Mouse (Mus musculus): ENCODE data around the gene Rfc5. TPM values are rescaled to one million over a fixed set of nuclear protein-coding genes. Genes with fewer than 3 reads are reported as not detected.
"Not testable (repeated sequence)": the region's sequence is repeated elsewhere in the genome, so short reads cannot be mapped to it uniquely, and the experiment has no call there.

The Rfc5 gene
- polyA plus RNA-seq, 1 experiment from 2014 or later, result 64.3 TPM

DNA sequence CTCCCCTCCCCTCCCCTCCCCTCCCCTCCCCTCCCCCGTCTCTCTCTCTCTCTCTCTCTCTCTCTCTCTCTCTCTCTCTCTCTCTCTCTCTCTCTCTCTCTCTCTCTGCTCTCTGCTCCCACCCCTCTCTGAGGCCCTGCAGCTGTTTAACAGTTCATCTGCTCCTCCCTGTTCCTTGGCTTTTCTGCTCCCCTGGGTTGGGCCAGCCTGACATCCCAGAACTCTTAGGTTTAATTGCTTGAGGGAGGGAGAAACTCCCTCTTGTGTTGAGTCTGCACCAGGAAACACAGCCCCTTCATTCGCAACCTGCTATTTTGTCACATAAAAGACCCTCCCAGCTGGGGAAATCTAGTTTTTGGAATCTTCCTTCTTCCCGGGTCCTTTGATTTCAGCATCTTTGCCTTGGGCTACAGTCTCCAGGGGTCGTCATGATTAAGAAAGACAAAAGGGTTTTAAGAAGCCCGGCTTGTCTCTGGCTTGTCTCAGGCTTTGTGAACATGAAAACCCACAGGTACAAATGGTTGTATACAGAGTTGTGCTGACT lies 9.2 kb upstream of the Rfc5 start:
- no peak overlapping the region for H3K27ac ChIP-seq (replicated peaks)
- ATAC-seq (ENCODE audit: extremely low read depth, insufficient number of reproducible peaks, low FRiP score, low TSS enrichment), result no peak
- WGBS, result 51% methylated on average over 4 of the region's 5 CpGs
- no peaks in the 10 kb centered on the region for H3K27me3 ChIP-seq (replicated peaks)
- H3K9me3 ChIP-seq, result peaks cover 4% of the 10 kb centered on the region; the same call in 1 of the 2 replicates
- H3K4me3 ChIP-seq, result no peak overlapping the region
- no peaks in the 10 kb centered on the region for H3K4me1 ChIP-seq
- no peaks in the 10 kb centered on the region for H3K36me3 ChIP-seq
- H3K4me2 ChIP-seq, result no peak overlapping the region
- H3K9ac ChIP-seq, result no peak overlapping the region

DNA sequence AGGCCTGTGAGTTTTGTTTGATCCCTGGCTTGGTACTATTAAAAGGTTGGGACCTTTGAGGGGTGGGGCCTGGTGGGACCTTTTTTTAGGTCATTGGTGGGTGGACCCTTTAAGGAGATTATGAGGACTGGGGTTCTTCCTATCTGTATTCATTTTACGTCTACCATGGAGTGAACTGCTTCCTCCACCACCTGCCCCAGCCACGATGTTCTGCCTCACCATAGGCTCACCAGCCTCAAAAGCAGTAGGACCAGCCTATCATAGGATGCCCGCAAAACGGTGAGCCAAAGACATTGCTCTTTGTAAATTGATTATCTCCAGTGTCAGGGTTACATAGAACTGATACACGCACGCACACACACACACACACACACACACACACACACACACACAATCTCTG lies 8.5 kb upstream of the Rfc5 start:
- Histone ChIP-seq H3K4me1 (no peaks in the 10 kb centered on the region), H3K27me3 (replicated peaks) (no peaks in the 10 kb centered on the region), H3K4me3 (no peak overlapping the region), H3K4me2 (no peak overlapping the region), H3K36me3 (no peaks in the 10 kb centered on the region), H3K9ac (no peak overlapping the region), H3K9me3 (peaks cover 8% of the 10 kb centered on the region; the same call in 1 of the 2 replicates), H3K27ac (replicated peaks) (no peak overlapping the region)
- ATAC-seq (ENCODE audit: extremely low read depth, insufficient number of reproducible peaks, low FRiP score, low TSS enrichment), result no peak
- WGBS, result 73% methylated on average over 6 of the region's 6 CpGs

DNA sequence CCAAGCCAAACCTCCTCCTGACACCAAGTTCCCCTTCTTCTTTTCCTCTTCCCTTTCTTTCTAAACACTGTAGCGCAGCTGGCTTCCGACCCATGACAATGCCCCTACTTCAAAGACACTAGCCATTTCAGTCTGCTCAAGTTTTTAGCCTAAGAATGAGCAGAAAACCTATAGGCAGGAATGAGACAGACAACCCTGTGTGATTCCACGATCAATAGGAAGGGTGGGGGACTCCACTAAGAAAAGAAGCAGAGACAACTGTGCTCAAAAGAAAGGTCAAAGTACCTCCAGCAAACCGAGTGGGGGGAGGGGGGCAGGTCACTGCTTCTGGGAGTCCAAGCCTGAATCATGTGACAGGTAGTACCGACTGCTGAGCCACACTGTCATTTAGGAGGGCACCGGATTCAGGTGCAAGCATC lies 7.8 kb upstream of the Rfc5 start:
- 66% methylated on average over 6 of the region's 6 CpGs for whole genome bisulfite sequencing
- H3K4me3 ChIP-seq, result no peak overlapping the region
- ATAC-seq (ENCODE audit: extremely low read depth, insufficient number of reproducible peaks, low FRiP score, low TSS enrichment), result no peak
- no peak overlapping the region for H3K27ac ChIP-seq (replicated peaks)
- no peaks in the 10 kb centered on the region for H3K27me3 ChIP-seq (replicated peaks)
- H3K9ac ChIP-seq, result no peak overlapping the region
- peaks cover 14% of the 10 kb centered on the region for H3K9me3 ChIP-seq
- no peaks in the 10 kb centered on the region for H3K36me3 ChIP-seq
- H3K4me2 ChIP-seq, result no peak overlapping the region
- H3K4me1 ChIP-seq, result no peaks in the 10 kb centered on the region

DNA sequence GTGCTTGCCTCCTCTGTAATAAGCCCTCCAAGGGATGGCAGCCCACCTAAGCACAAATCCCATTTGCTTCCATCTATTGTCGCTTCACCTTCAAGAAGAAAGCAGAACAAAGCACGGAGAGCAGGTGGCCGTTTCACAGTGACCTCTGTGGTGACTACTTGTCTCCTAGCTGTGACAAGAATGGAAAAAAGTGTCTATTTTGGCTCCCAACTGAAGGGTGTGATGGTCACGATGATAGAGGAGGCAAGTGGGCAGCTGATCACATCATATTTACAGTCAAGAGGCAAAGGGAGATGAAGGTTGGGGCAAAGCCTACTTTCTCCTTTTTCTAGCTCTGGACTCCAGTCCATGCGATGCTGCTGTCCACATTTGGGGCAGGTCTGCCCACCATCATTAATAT lies 7.0 kb upstream of the Rfc5 start:
- ATAC-seq (ENCODE audit: extremely low read depth, insufficient number of reproducible peaks, low FRiP score, low TSS enrichment), result no peak

DNA sequence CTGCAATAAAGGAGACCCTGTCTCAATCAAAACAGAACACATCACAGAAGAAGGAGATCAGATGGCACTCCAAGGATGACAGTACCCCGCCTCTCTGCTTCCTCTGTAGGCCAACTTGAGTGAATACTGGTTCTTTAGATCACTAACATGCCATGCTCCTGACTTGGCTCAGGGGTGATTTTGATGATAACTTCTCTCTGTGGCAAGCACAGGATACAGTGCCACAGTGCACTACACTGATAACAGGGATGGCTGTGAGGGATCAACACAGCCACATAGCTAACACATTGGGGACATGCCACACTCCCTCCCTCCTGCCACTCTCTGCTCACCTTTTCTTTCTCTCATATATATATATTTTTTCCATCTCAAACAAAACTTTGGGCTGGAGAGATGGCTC lies 2.0 kb upstream of the Rfc5 start:
- no peak overlapping the region for H3K4me3 ChIP-seq
- peaks cover 16% of the 10 kb centered on the region for H3K4me1 ChIP-seq
- H3K4me2 ChIP-seq, result no peak overlapping the region
- no peak for ATAC-seq (ENCODE audit: extremely low read depth, insufficient number of reproducible peaks, low FRiP score, low TSS enrichment)
- peaks cover 9% of the 10 kb centered on the region for H3K36me3 ChIP-seq
- 72% methylated on average over 1 of the region's 1 CpGs for WGBS
- no peaks in the 10 kb centered on the region for H3K27me3 ChIP-seq (replicated peaks)
- H3K9me3 ChIP-seq, result peaks cover 16% of the 10 kb centered on the region
- no peak overlapping the region for H3K9ac ChIP-seq
- H3K27ac ChIP-seq (replicated peaks), result no peak overlapping the region

More for the DNA sequence above, 7.0 kb upstream of the Rfc5 start:
- H3K27ac ChIP-seq (replicated peaks), result no peak overlapping the region
- H3K4me3 ChIP-seq, result no peak overlapping the region
- peaks cover 16% of the 10 kb centered on the region for H3K9me3 ChIP-seq
- no peak overlapping the region for H3K9ac ChIP-seq
- H3K4me1 ChIP-seq, result no peaks in the 10 kb centered on the region
- no peak overlapping the region for H3K4me2 ChIP-seq
- H3K27me3 ChIP-seq (replicated peaks), result no peaks in the 10 kb centered on the region
- WGBS, result 72% methylated on average over 5 of the region's 5 CpGs
- no peaks in the 10 kb centered on the region for H3K36me3 ChIP-seq

DNA sequence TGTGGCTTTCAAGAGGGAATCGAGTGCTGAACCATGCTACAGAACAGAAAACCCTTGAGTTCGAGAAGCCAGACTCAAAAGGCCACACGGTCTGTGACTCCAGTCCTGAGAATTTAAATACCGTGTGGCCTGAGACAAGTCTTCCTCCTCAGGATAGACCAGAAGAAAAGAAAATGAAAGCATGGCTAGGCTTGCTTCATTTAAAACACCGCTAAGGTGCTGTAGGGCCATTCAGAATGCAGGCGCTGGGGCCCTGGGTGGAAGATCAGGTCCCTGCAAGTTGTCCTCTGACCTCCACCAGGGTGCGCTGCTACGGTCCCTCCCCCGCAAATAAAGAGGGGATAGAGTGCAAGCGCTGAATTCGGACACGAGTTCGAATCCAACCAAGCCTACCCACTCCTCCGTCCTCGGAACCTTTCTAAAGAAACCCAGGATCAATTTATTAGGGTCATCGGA lies 523 bp downstream of the Rfc5 start:
- H3K4me2 ChIP-seq, result peak overlapping the region; percentile 88
- H3K27me3 ChIP-seq (replicated peaks), result no peaks in the 10 kb centered on the region
- ATAC-seq (ENCODE audit: extremely low read depth, insufficient number of reproducible peaks, low FRiP score, low TSS enrichment), result peak; percentile 33; the same call in 1 of the 2 replicates
- peaks cover 35% of the 10 kb centered on the region for H3K36me3 ChIP-seq
- peaks cover 16% of the 10 kb centered on the region for H3K4me1 ChIP-seq
- H3K27ac ChIP-seq (replicated peaks), result peak overlapping the region; percentile 60; the same call in 1 of the 2 replicates
- H3K9me3 ChIP-seq, result peaks cover 15% of the 10 kb centered on the region
- H3K9ac ChIP-seq, result peak overlapping the region; percentile 91
- WGBS, result 12% methylated on average over 16 of the region's 16 CpGs
- peak overlapping the region; percentile 84 for H3K4me3 ChIP-seq

DNA sequence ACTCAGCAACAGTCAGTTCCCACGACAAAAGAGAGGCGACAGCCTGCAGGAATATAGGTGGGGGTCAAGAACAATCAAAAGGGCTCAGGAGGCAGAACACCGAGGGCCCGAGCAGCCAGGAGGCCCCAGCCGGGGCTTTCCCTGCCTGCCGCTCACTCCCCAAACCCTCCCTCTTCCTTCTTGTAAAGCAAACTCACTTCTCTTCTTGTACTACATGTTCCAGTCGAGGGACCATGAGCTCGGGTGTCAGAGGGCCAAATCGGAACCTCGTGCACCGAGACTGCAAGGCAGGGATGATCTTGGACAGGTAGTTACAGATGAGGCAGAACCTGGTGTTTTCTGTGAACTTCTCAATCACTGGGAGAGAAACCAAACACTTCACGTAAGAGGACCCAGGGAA lies 5.6 kb downstream of the Rfc5 start:
- Histone ChIP-seq H3K9ac (no peak overlapping the region), H3K27me3 (replicated peaks) (no peaks in the 10 kb centered on the region), H3K4me3 (no peak overlapping the region), H3K9me3 (no peaks in the 10 kb centered on the region), H3K4me2 (no peak overlapping the region), H3K36me3 (peaks cover 86% of the 10 kb centered on the region), H3K27ac (replicated peaks) (no peak overlapping the region), H3K4me1 (peaks cover 35% of the 10 kb centered on the region)
- ATAC-seq (ENCODE audit: extremely low read depth, insufficient number of reproducible peaks, low FRiP score, low TSS enrichment), result no peak
- 75% methylated on average over 12 of the region's 12 CpGs for WGBS

DNA sequence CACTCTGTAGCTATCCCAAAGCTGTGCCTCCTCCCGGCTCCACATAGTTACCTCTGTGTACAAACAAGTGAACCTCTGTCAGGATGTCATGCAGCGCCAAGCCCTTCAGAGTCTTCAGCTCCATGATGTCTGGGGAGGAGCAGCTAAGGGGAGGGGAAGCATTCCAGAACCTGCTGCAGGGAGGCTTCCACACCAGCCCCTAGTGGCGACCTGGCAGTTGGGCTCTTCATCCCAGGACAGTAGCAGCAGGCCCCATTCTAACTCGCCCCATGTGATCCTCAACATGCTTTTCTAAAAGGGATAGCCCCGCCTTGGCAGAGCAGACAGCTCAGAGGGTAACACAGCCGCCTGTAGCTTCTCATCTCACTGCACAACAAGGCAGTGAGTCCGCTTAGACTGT lies 7.1 kb downstream of the Rfc5 start:
- 52% methylated on average over 7 of the region's 7 CpGs for WGBS
- Histone ChIP-seq H3K4me1 (peaks cover 25% of the 10 kb centered on the region), H3K9me3 (no peaks in the 10 kb centered on the region), H3K27ac (replicated peaks) (no peak overlapping the region), H3K36me3 (peaks cover 99% of the 10 kb centered on the region), H3K27me3 (replicated peaks) (no peaks in the 10 kb centered on the region), H3K4me2 (no peak overlapping the region), H3K4me3 (no peak overlapping the region), H3K9ac (peak overlapping the region; percentile 1; the same call in 1 of the 2 replicates)
- ATAC-seq (ENCODE audit: extremely low read depth, insufficient number of reproducible peaks, low FRiP score, low TSS enrichment), result no peak

DNA sequence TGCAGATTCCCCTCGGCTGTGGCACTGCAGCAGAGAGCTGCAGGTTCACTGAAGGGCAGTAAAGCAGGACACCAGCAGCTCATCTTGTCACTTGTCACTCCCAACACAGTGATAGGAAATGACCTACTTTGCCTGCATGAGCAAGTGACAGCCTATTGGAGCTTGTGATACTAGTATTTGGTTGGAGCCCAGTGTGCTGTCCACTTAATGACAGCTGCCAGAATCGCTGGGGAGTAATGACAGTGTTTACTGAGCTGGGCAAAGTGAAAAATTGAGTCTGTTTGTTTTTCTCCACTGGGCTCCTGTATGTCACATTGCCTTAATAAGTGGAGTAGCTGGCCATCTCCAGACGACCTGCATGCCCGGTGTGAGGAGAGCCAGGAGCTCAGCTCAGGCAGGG lies 8.6 kb downstream of the Rfc5 start:
- no peak for ATAC-seq (ENCODE audit: extremely low read depth, insufficient number of reproducible peaks, low FRiP score, low TSS enrichment)
- Histone ChIP-seq H3K4me1 (peaks cover 25% of the 10 kb centered on the region), H3K4me2 (no peak overlapping the region), H3K9me3 (no peaks in the 10 kb centered on the region), H3K27ac (replicated peaks) (peak overlapping the region; percentile 2; the same call in 1 of the 2 replicates), H3K4me3 (no peak overlapping the region), H3K9ac (no peak overlapping the region), H3K27me3 (replicated peaks) (no peaks in the 10 kb centered on the region), H3K36me3 (peaks cover 100% of the 10 kb centered on the region)
- WGBS, result 61% methylated on average over 4 of the region's 4 CpGs

DNA sequence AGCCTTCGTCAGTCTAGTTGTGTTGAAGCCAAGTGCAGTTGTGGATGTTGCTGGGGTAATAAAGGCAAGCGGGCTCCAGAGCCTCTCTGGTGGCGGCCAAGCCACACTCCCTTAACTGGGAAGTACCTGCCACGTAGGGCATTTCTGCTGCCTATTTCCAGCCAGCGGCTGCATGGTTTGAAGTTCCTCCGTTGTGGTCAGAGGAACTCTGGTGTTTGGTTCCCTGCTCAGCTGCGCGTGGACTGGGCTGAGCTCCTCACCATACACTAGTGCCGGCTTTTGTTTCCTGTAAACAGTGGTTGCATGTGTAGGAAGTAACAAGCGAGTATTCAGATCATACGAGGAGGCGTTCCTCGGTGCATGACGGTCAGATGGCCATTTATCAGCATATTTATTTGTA lies 11.1 kb downstream of the Rfc5 start:
- Histone ChIP-seq H3K36me3 (peaks cover 100% of the 10 kb centered on the region), H3K4me1 (peaks cover 20% of the 10 kb centered on the region)
- not testable (repeated sequence) for H3K27me3 ChIP-seq (replicated peaks); H3K27ac ChIP-seq (replicated peaks); ATAC-seq (ENCODE audit: extremely low read depth, insufficient number of reproducible peaks, low FRiP score, low TSS enrichment); H3K9ac ChIP-seq; H3K9me3 ChIP-seq; H3K4me3 ChIP-seq; H3K4me2 ChIP-seq
- 90% methylated on average over 14 of the region's 14 CpGs for WGBS

DNA sequence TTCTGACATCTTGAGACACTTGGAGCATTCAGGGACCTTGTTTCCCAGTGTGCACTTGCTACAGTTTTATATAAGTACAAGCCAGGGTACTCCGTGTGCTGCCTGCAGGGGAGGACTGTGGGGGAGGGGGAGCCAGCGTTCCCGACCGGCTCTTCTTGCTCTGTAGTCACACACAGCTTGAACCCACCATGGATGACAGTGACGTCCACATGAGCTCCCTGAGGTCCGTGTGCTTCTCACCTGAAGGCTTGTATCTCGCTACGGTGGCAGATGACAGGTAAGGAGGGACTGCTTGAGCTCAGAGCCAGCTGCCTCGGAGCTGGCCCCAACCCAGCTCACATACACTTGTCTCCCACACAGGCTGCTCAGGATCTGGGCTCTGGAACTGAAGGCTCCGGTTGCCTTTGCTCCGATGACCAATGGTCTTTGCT lies 12.5 kb downstream of the Rfc5 start:
- no peaks in the 10 kb centered on the region for H3K9me3 ChIP-seq
- H3K27me3 ChIP-seq (replicated peaks), result no peaks in the 10 kb centered on the region
- no peak overlapping the region for H3K4me3 ChIP-seq
- peaks cover 7% of the 10 kb centered on the region; the same call in 1 of the 2 replicates for H3K4me1 ChIP-seq
- WGBS, result 73% methylated on average over 11 of the region's 11 CpGs
- no peak for ATAC-seq (ENCODE audit: extremely low read depth, insufficient number of reproducible peaks, low FRiP score, low TSS enrichment)
- no peak overlapping the region for H3K4me2 ChIP-seq
- no peak overlapping the region for H3K27ac ChIP-seq (replicated peaks)
- no peak overlapping the region for H3K9ac ChIP-seq
- peaks cover 100% of the 10 kb centered on the region for H3K36me3 ChIP-seq

DNA sequence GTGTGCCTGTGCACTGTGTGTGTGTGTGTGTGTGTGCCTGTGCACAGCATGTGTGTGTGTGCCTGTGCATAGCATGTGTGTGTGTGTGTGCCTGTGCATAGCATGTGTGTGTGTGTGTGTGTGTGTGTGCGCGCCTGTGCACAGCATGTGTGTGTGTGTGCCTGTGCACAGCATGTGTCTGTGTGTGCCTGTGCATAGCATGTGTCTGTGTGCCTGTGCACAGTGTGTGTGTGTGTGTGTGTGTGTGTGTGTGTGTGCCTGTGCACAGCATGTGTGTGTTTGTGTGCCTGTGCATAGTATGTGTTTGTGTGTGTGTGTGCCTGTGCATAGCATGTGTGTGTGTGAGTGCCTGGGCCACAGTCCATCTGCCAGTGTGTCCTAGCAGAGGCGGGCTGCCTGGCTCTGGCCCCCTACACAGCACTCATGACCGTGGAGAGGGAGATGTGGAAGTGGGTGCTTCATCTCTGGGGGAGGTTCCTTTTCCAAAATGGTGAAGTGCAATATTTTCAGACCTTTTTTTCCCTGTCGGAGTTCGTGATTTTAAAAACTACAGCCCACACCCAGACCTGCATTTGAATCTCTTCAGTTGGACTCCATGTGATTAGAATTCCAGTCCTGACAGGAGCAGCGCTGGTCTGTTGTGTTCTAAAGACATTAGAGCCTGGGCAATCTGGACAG lies 14.3 kb downstream of the Rfc5 start:
- no peak overlapping the region for H3K27ac ChIP-seq (replicated peaks)

More for the DNA sequence above, 14.3 kb downstream of the Rfc5 start:
- 77% methylated on average over 7 of the region's 7 CpGs for WGBS
- ATAC-seq (ENCODE audit: extremely low read depth, insufficient number of reproducible peaks, low FRiP score, low TSS enrichment), result no peak
- Histone ChIP-seq H3K4me1 (peaks cover 8% of the 10 kb centered on the region), H3K9me3 (no peaks in the 10 kb centered on the region), H3K4me3 (no peak overlapping the region), H3K36me3 (peaks cover 100% of the 10 kb centered on the region), H3K27me3 (replicated peaks) (no peaks in the 10 kb centered on the region), H3K9ac (no peak overlapping the region), H3K4me2 (no peak overlapping the region)
